25 mouse cellular contexts compared by ENCODE assay signal in the genomic region with DNA sequence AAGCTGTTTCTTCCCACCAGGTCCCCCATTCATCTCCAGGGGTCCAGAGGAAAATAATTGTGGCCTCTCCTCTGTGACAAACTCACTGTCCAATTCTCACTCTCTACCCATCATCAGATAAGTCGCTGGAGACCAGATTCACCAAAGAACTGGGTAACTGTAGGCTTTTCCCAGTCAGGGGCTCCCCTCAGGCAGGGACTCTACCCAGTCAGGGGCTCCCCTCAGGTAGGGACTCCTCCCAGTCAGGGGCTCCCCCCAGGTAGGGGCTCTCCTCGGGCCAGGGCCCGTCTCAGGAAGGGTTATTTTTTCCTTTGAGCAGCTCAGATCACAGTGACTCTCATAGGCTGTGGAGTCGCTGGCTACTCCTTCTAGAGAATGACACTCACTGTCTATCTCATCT. TPM values are rescaled to one million over a fixed set of nuclear protein-coding genes. Genes with fewer than 3 reads are reported as not detected.
A peak's percentile ranks its signal among the peaks of the same experiment; 100 is the strongest.
DNase-seq lines count a peak whose midpoint lies in the region; ATAC-seq and TF ChIP-seq lines count a peak whose summit lies in the region.
"Had no signal": no experiment of that assay in that cellular context is flagged by ENCODE, and none has a peak within 500 bp of the region (broad histone marks: within the 10 kb centered on the region; RNA-seq: fewer than 3 reads in every experiment).

No protein-coding gene starts in this region.

- TF ChIP-seq POLR2A in CH12.LX (IDR thresholded peaks at IDR 0.05; ENCODE audit: low read depth, low read length), result no peak

- H3K4me2 ChIP-seq in heart, embryonic 11.5 days, result no peak overlapping the region
- no peak overlapping the region for H3K4me2 ChIP-seq in midbrain, embryonic 14.5 days (ENCODE audit: low read length)
- H3K4me2 ChIP-seq in midbrain, embryonic 15.5 days, result no peak overlapping the region
- no peak overlapping the region; the same call in 1 of the 2 replicates for H3K4me2 ChIP-seq in CH12.LX (ENCODE audit: insufficient read depth, low read depth, poor library complexity, severe bottlenecking)

- no peaks in the 10 kb centered on the region for H3K9me3 ChIP-seq in heart, embryonic 10.5 days
- no peaks in the 10 kb centered on the region for H3K9me3 ChIP-seq in heart, embryonic 11.5 days (replicated peaks; ENCODE audit: control insufficient read depth, low read length)
- H3K9me3 ChIP-seq in midbrain, embryonic 14.5 days (ENCODE audit: control insufficient read depth, low read length), result no peaks in the 10 kb centered on the region
- no peaks in the 10 kb centered on the region for H3K9me3 ChIP-seq in midbrain, embryonic 15.5 days
- H3K9me3 ChIP-seq in CH12.LX (replicated peaks; ENCODE audit: low read length), result peaks cover 3% of the 10 kb centered on the region

- 0 out of 2 replicates have a peak, but pooled peaks cover 7% of the 10 kb centered on the region for H3K4me1 ChIP-seq in heart, embryonic 10.5 days
- no peaks in the 10 kb centered on the region for H3K4me1 ChIP-seq in heart, embryonic 11.5 days (ENCODE audit: control insufficient read depth, insufficient read depth, low read length)
- H3K4me1 ChIP-seq in midbrain, embryonic 14.5 days (ENCODE audit: control insufficient read depth, insufficient read depth, low read length), result no peaks in the 10 kb centered on the region
- H3K4me1 ChIP-seq in midbrain, embryonic 15.5 days, result no peaks in the 10 kb centered on the region
- peaks cover 6 to 64% of the 10 kb centered on the region in 2 experiments for H3K4me1 ChIP-seq in CH12.LX (ENCODE audit: control insufficient read depth in 1 of 2, insufficient read depth in 2 of 2)

- H3K27ac ChIP-seq in heart, embryonic 10.5 days, result no peak overlapping the region
- H3K27ac ChIP-seq in heart, embryonic 11.5 days (ENCODE audit: low read depth, low read length), result no peak overlapping the region
- no peak overlapping the region for H3K27ac ChIP-seq in midbrain, embryonic 14.5 days (replicated peaks; ENCODE audit: low read depth, low read length)
- H3K27ac ChIP-seq in midbrain, embryonic 15.5 days, result no peak overlapping the region
- H3K27ac ChIP-seq in CH12.LX (ENCODE audit: insufficient read depth, low read depth), result no peak overlapping the region

- no peaks in the 10 kb centered on the region for H3K27me3 ChIP-seq in heart, embryonic 10.5 days (ENCODE audit: insufficient read depth, poor library complexity, severe bottlenecking)
- no peaks in the 10 kb centered on the region for H3K27me3 ChIP-seq in heart, embryonic 11.5 days (ENCODE audit: control insufficient read depth, insufficient read depth, low read length)
- H3K27me3 ChIP-seq in midbrain, embryonic 14.5 days (ENCODE audit: control insufficient read depth, insufficient read depth, low read length), result no peaks in the 10 kb centered on the region
- no peaks in the 10 kb centered on the region for H3K27me3 ChIP-seq in midbrain, embryonic 15.5 days (replicated peaks)
- H3K27me3 ChIP-seq in CH12.LX (replicated peaks), result no peaks in the 10 kb centered on the region
- H3K27me3 ChIP-seq: Patski had no signal

- no peak for TF ChIP-seq RAD21 in CH12.LX (IDR thresholded peaks at IDR 0.05; ENCODE audit: low read depth, low read length)

- no peak for TF ChIP-seq CTCF in CH12.LX (conservative IDR thresholded peaks at IDR 0.05 in 1 of 2, IDR thresholded peaks at IDR 0.05 in 1 of 2; ENCODE audit: low read depth in 2 of 2, low read length in 2 of 2)

- dilution Hi-C loops in CH12.LX (cut with MboI; ENCODE audit: extremely low pct_ligation_motif_present, extremely low pct_unique_long_range_greater_than_20kb, low sequenced_read_pairs), result no loop called here

- H3K36me3 ChIP-seq in heart, embryonic 10.5 days, result no peaks in the 10 kb centered on the region
- no peaks in the 10 kb centered on the region for H3K36me3 ChIP-seq in heart, embryonic 11.5 days (ENCODE audit: control insufficient read depth, insufficient read depth, low read length)
- no peaks in the 10 kb centered on the region for H3K36me3 ChIP-seq in midbrain, embryonic 14.5 days (ENCODE audit: control insufficient read depth, insufficient read depth, low read length)
- H3K36me3 ChIP-seq in midbrain, embryonic 15.5 days (replicated peaks), result no peaks in the 10 kb centered on the region
- peaks cover 27 to 33% of the 10 kb centered on the region in 2 experiments for H3K36me3 ChIP-seq in CH12.LX (replicated peaks in 1 of 2; ENCODE audit: control insufficient read depth in 1 of 2, insufficient read depth in 1 of 2, low read length in 1 of 2)
- H3K36me3 ChIP-seq: G1E had no signal

- peak; percentile 77 for DNase-seq in heart, adult 11 months
- DNase-seq in heart, adult 18-20 months, result no peak
- peak; percentile 51 for DNase-seq in heart, embryonic 10.5 days (ENCODE audit: low spot score)
- DNase-seq in midbrain, embryonic 14.5 days, result no peak
- DNase-seq in CH12.LX (ENCODE audit: extremely low read depth), result no peak
- DNase-seq in left cerebral cortex, adult 18-20 months (ENCODE audit: low spot score in 2 of 2), result no peak
- DNase-seq: adrenal gland, adult 2 months; adrenal gland, adult 8-10 months; adrenal gland, postnatal 10 days; adrenal gland, postnatal 14 days; adrenal gland, postnatal 25 days; adrenal gland, postnatal 36 days; B cell, adult 2 months; cerebellum, adult 11 months; cerebellum, adult 11-12 months; cerebellum, adult 18-20 months had no signal

- WGBS in heart, embryonic 10.5 days, result 65% methylated on average over 4 of the region's 4 CpGs
- WGBS in heart, embryonic 11.5 days (ENCODE audit: insufficient replicate concordance), result 71% methylated on average over 4 of the region's 4 CpGs
- 82% methylated on average over 4 of the region's 4 CpGs for WGBS in midbrain, embryonic 14.5 days
- 84% methylated on average over 4 of the region's 4 CpGs for WGBS in midbrain, embryonic 15.5 days

- in situ Hi-C loops in CH12.LX (cut with MboI; ENCODE audit: low pct_ligation_motif_present, low pct_unique_long_range_greater_than_20kb, low sequenced_read_pairs), result loop anchor here (25.0 kb wide), 1 partner anchor 638 kb away; the partner anchor contains the start of gene Schip1

- H3K79me2 ChIP-seq in CH12.LX (replicated peaks; ENCODE audit: control insufficient read depth, extremely low read depth, insufficient read depth, poor library complexity, severe bottlenecking), result no peaks in the 10 kb centered on the region

- H3K9ac ChIP-seq in heart, embryonic 11.5 days (ENCODE audit: low read depth, low read length), result no peak overlapping the region
- H3K9ac ChIP-seq in midbrain, embryonic 14.5 days (replicated peaks; ENCODE audit: low read length), result no peak overlapping the region
- no peak overlapping the region for H3K9ac ChIP-seq in midbrain, embryonic 15.5 days
- no peak overlapping the region for H3K9ac ChIP-seq in CH12.LX (ENCODE audit: insufficient read depth, low read depth)

- no peak overlapping the region for H3K4me3 ChIP-seq in heart, embryonic 10.5 days
- H3K4me3 ChIP-seq in heart, embryonic 11.5 days (ENCODE audit: low read depth, low read length), result no peak overlapping the region
- H3K4me3 ChIP-seq in midbrain, embryonic 14.5 days (replicated peaks; ENCODE audit: low read depth, low read length), result no peak overlapping the region
- no peak overlapping the region for H3K4me3 ChIP-seq in midbrain, embryonic 15.5 days
- no peak overlapping the region for H3K4me3 ChIP-seq in CH12.LX (replicated peaks in 1 of 3; ENCODE audit: low read depth in 2 of 3, low read length in 2 of 3, poor library complexity in 1 of 3)

- ATAC-seq in heart, embryonic 11.5 days (replicated peaks; ENCODE audit: insufficient number of reproducible peaks, low FRiP score, low TSS enrichment), result no peak
- ATAC-seq in midbrain, embryonic 14.5 days (ENCODE audit: low FRiP score, low TSS enrichment), result 0 out of 2 replicates have a peak, but pooled peaks have one; percentile 34
- ATAC-seq in midbrain, embryonic 15.5 days (replicated peaks), result no peak
- ATAC-seq: activated CD4-positive, CD25-positive, alpha-beta regulatory T cell, adult 4 months; CD4-positive, CD25-positive, alpha-beta regulatory T cell, adult 4 months; Patski had no signal

- no peak for TF ChIP-seq EP300 in CH12.LX (IDR thresholded peaks at IDR 0.05; ENCODE audit: low read length)

TF ChIP-seq in CH12.LX, 34 proteins besides CTCF, POLR2A, EP300 and RAD21:
- TF ChIP-seq TBP (conservative IDR thresholded peaks at IDR 0.05; ENCODE audit: low read depth, low read length), result no peak
- no peak for TF ChIP-seq E2F4 (IDR thresholded peaks at IDR 0.05; ENCODE audit: insufficient replicate concordance, low read depth, low read length)
- TF ChIP-seq MAFK (IDR thresholded peaks at IDR 0.05; ENCODE audit: insufficient replicate concordance, low read length), result no peak
- 0 out of 2 replicates have a peak, but pooled peaks have one; percentile 30 for TF ChIP-seq MEF2A (IDR thresholded peaks at IDR 0.05; ENCODE audit: borderline replicate concordance, low read depth, low read length)
- no peak for TF ChIP-seq USF2 (conservative IDR thresholded peaks at IDR 0.05; ENCODE audit: low read depth, low read length)
- TF ChIP-seq ZNF384 (IDR thresholded peaks at IDR 0.05; ENCODE audit: low read depth, low read length), result no peak
- TF ChIP-seq JUND (conservative IDR thresholded peaks at IDR 0.05; ENCODE audit: low read depth, low read length), result no peak
- no peak for TF ChIP-seq ZC3H11A (IDR thresholded peaks at IDR 0.05; ENCODE audit: low read depth, low read length)
- TF ChIP-seq IRF4 (IDR thresholded peaks at IDR 0.05; ENCODE audit: low read depth, low read length), result peak; percentile 51; the same call in 1 of the 2 replicates
- TF ChIP-seq TCF12 (IDR thresholded peaks at IDR 0.05; ENCODE audit: low read depth, low read length), result 0 out of 2 replicates have a peak, but pooled peaks have one; percentile 30

RNA-seq across cellular contexts. Expression of gene Il12a, which starts 9.6 kb away (rescaled TPM):
- under 1 TPM in 1 of 2 experiments, not detected in 1; 0.82 TPM for total RNA-seq in heart, adult 18-20 months (2021)
- 0.35 and 0.41 TPM in 2 replicates for polyA plus RNA-seq in heart, embryonic 10.5 days (2016; fragmentation: Nextera tagmentation; extraction: Ambion mirVana)
- polyA plus RNA-seq in heart, embryonic 11.5 days (2014; fragmentation: Nextera tagmentation; extraction: Ambion mirVana), result 0.53 TPM in 1 of 2 replicates, not detected in the other
- polyA plus RNA-seq in midbrain, embryonic 14.5 days (2014; fragmentation: Nextera tagmentation; extraction: Ambion mirVana), result not detected in 2 replicates
- not detected in 2 replicates for polyA plus RNA-seq in midbrain, embryonic 15.5 days (2015; fragmentation: Nextera tagmentation; extraction: Ambion mirVana)
- total RNA-seq in CH12.LX (2012; rRNA removed) (7.9 and 11.2 TPM in 2 replicates), CH12.LX (2014; rRNA removed) (12.3 and 13.7 TPM in 2 replicates)
- 3.8 and 5.0 TPM in 2 replicates for polyA plus RNA-seq in CH12.LX (2012; ENCODE audit: insufficient read length, low read depth)
- total RNA-seq in left cerebral cortex, adult 18-20 months (2021), result 1 to 10 TPM; 4.6 to 4.7 TPM
- total RNA-seq: ES-E14, MEL had no signal
- polyA plus RNA-seq: activated CD4-positive, CD25-positive, alpha-beta regulatory T cell, adult 4 months; adrenal gland, adult 2 months; brain, embryonic 14.5 days; G1E; Patski had no signal

Comparison
In these comparisons a context has a peak if more than half of its experiments do, and no peak if none do; other contexts are left out.
1. DNase-seq: peak in heart, adult 11 months (single experiment) and heart, embryonic 10.5 days (single experiment); none in heart, adult 18-20 months (0 of 2), midbrain, embryonic 14.5 days (single experiment), CH12.LX (single experiment) and left cerebral cortex, adult 18-20 months (0 of 2).